Mouse (Mus musculus) gastrocnemius, postnatal 14 days (tissue): ENCODE results near the gene Swt1. TPM values are rescaled to one million over a fixed set of nuclear protein-coding genes. Genes with fewer than 3 reads are reported as not detected.
"Not testable (repeated sequence)": the region's sequence is repeated elsewhere in the genome, so short reads cannot be mapped to it uniquely, and the experiment has no call there.

Experiments used
- DNase-seq: peaks from one replicate; pipeline ENCODE4 v3.0.0; 2021; ENCODE audit warnings: mixed read lengths
- intact Hi-C: fragments of 180-260 bp; cut with DNase I; formaldehyde crosslinking; loops from one replicate; pipeline ENCODE4 v1.15.1; 2025; ENCODE audit warnings: low total_unique reads
- long read RNA-seq, 2 experiments: library from polyadenylated mRNA; stranded (forward); transcript quantifications; one replicate each; pipeline ENCODE4 v2.0.0; 2021
- total RNA-seq, 2 experiments: library from RNA; stranded (reverse); gene quantifications; 2 replicates each; pipeline ENCODE4 v1.2.3; 2021

The Swt1 gene
- 1 to 10 TPM; 4.6 to 8.1 TPM for total RNA-seq
- long read RNA-seq, experiment 1, partial matches to known transcripts: 0 of 5 reads
- long read RNA-seq, experiment 1, other reads (novel, unspliced or antisense): 3 of 5 reads
- long read RNA-seq, experiment 2, transcript Swt1-201 (20 exons, 3,688 nt): major isoform, 6 of 10 reads
- long read RNA-seq, experiment 2, partial matches to known transcripts: 2 of 10 reads
- long read RNA-seq, experiment 2, other reads (novel, unspliced or antisense): 2 of 10 reads

DNA sequence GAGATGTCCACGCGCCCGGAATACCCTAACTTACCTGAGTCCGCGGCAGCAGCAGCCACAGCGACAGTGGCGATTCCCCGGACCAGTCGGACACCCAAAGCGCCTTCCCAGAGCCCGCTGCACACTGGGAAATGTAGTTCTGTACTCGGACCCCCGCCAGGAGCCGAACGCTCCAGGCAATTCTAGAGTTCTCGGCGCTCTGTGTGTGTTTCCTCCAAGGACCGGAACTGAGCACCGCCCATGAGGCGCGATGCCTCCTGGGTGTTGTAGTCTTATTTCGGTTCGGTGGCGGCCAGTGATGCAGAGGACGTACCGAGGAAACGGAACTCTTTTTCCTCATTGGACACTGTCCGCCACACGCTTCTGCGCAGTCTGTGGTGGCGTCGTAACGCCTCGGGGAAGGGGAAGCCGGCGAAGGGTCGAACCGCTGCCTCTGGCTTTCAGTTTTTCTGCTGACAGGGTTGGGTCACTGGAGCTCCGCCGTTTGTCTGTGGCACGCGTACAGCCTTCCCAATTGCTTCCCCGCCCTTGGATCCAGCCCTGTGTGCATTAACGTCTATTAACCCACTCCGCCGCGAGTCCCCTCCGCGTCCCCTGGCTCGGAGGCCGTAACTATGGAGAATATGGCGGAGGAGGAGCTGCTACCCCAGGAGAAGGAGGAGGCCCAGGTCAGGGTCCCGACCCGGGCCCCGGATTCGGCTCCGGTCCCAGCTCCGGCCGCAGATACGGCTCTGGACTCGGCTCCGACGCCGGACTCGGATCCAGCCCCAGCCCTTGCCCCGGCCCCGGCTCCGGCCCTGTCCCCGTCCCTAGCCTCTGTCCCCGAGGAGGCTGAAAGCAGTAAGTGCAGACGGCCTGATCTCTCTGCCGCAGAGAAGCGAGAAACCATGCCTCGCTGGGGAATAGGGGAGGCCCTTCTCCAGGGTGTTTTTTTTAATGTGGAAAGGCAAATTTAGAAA lies at the start of gene Swt1, which contains the start of gene Trmt1l:
Swt1 (minus strand) TSS at position 193 of the 959 bp plus-strand sequence.
Trmt1l (plus strand) TSS at position 280 of the 959 bp plus-strand sequence.
- peak; percentile 98 for DNase-seq
- intact Hi-C loops: no loop called here

DNA sequence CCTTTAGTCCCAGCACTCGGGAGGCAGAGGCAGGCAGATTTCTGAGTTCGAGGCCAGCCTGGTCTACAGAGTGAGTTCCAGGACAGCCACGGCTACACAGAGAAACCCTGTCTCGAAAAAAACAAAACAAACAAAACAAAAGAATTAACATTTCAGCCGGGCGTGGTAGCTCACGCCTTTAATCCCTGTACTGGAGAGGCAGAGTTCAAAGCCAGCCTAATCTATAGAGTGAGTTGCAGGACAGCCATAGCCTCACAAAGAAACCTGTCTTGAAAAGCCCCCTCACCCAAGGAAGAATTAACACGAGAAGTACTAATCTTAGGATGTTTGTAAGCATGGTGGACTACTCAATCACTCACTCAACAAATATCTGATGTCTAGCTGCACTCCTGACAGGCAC lies 44.1 kb upstream of the Swt1 start:
- DNase-seq, intact Hi-C loops: not testable (repeated sequence)

DNA sequence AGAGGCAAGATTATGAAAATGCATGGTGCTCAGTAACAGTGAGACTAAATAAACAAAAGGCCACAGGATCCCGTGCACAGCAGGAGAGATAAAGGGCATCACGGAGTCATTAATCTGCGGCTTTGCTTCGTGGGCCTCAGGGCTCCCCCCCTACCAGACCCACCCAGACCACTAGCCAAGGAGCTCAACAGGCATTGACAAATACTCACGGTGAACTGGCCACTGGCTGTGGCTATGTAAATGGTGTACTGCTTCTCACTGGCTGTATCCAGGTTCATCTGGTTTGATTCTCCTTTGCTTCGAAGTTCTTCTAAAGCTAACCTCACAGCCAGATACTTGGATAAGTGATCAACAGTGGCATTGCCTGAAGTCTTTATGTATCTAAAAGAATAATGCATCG lies 43.2 kb upstream of the Swt1 start:
- intact Hi-C loops: no loop called here
- no peak for DNase-seq

DNA sequence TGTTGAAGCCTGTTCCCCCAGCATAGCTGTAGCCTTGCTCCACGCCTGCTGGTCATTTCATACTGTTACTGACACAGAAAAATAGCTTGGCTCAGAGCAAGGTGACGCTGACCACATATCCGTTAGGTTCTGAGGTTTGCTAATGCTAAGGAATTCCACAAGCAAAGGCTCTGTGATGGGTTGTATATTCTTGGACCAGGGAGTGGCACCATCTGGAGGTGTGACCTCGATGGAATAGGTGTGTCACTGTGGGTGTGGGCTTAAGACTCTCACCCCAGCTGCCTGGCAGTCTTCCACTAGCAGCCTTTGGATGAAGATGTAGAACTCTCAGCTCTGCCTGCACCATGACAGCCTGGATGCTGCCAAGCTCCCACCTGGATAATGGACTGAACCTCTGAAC lies 38.3 kb upstream of the Swt1 start:
- intact Hi-C loops: no loop called here
- no peak for DNase-seq

DNA sequence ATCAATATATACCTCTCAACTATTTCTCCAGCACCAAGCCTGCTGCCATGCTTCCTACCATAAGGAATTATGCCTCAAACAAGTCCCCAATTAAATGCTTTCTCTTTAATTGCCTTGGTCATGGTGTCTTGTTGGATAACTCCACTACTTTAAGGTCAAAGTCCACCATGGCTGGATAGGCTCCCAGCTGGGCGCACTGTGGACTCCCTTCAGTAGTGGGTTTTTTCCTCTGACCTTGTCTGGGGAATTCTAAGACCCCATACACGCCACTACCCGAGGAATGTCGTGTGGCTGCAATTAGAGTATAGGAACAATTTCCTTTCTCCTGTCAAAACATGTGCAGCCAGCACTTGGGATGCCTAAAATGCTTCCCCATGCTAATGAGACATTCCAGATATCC lies 36.7 kb upstream of the Swt1 start:
- intact Hi-C loops: no loop called here
- no peak for DNase-seq

DNA sequence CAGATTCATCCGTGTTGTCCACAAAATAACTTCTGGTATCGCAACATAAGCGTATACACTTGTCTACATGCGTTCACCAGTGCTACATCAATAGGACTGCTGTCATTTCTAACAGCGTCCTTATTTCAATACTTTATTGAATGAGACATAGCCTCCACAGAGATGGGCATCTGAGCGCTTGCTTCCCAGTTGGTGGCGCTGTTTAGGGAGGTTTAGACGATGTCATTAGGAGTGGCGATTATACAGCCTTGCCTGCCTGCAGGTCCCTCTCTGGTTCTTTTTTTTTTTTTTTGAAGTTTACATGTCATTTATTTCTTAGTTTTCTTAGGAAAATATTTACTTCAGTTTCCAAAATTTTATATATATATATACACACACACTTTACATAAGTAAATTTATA lies 33.0 kb upstream of the Swt1 start:
- intact Hi-C loops: no loop called here
- DNase-seq: no peak

DNA sequence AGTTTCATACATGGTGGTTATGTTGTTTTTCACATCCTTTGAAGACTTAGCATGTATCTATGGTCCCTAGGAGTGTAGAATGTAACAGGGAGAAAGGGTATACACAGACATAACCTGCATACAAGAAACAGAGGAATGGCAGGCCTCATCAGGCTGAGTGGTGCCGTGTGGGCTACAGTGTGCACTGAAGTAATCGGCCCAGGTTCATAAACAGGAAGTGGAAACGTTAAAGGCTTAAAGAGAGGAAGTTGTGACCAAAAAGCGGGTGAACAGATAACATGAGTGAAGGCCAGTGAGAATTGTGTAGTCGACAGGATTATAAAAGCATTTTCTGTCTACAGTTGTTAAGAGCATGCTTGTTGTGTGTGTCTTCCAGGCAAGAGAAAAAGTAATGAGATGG lies 28.8 kb upstream of the Swt1 start:
- DNase-seq: no peak
- intact Hi-C loops: no loop called here

DNA sequence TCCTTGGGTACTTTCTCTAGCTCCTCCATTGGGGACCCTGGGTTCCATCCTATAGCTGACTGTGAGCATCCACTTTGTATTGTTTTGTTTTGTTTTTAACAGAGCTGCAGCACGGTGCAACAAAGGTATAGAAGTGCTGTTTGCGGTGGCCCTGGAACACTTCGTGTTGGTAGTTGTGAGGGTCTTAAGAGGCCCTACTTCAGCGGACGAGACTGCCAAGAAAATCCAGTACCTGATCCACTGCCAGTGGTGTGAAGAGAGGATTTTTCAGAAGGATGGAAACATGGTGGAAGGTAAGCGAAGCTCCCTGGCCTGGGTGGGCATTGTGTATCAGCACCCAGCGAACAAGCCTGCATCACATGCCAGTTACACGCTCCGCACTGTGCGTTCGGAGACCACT lies 23.7 kb upstream of the Swt1 start:
- intact Hi-C loops: no loop called here
- no peak for DNase-seq

DNA sequence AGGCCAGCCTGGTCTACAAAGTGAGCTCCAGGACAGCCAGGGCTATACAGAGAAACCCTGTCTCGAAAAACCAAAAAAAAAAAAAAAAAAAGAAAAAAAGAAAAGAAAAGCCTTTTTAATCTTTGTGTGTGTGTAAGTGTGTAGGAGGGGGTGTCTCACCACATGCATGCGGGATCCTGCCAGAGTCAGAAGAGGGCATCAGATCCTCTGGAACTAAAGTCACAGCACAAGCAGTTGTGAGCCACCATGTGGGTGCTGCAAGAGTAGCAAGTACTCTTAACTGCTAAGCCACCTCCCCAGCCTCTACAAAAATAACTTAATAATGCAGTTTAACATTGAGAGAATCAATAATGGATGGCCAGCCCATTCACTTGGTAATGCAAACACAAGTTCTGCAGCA lies 22.6 kb upstream of the Swt1 start:
- DNase-seq: no peak
- intact Hi-C loops: no loop called here

DNA sequence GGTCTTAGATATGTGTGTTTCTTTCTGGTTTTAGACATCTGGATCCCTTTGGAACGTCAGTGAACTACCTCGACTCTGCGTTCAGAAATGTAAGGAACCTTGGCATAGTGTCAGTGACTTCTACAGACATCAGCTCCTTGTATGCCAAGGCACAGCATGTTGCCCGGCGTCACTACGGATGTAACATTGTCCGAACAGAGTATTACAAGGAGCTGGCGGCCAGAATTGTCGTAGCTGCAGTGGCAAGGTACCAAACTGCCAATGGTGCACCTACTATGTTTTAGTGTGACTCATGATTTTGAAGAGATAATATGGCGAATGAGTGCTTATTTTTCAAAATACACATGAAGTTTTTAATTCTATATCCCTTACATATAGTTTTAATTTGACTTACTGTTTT lies 21.6 kb upstream of the Swt1 start:
- intact Hi-C loops: no loop called here

DNA sequence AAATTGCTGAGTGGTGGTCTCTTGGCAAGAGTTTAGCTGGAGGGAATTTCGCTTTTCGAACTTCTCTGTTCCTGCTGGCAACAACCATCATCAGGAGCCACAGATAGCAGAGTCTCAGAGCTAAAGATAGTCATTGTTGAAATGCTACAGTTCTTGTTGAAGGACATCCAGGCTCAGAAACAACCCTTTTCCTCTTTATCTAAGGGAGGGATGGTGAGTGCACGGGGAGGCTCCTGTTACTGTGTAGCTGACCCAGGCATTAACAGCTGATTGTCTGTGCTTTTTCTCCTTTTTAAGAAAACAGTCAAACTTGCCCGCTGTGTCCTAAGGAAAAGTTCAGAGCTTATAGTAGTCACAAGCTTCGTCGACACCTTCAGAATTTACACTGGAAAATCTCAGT lies 7.2 kb upstream of the Swt1 start:
- intact Hi-C loops: no loop called here

More for the DNA sequence above, 21.6 kb upstream of the Swt1 start:
- no peak for DNase-seq

DNA sequence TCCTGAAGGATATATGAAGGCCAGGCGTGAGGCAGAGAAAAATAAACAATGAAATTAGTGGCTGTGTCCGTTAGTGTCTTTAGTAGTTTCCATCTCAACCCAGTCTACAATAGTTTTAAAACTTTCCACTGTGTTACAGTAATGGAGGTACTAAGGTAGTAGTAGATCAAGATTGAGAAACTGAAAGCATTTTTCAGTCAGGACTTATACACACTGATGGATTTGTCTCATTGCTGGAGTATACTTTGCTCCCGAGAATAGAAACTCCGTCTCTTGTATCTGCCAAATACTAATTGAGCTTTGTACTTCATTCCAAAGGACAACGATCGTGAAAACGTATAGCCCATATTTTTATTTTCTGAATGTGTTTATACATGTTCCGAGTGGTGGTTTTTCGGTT lies 1.1 kb upstream of the Swt1 start:
- DNase-seq: no peak
- intact Hi-C loops: no loop called here

More for the DNA sequence above, 7.2 kb upstream of the Swt1 start:
- no peak for DNase-seq

DNA sequence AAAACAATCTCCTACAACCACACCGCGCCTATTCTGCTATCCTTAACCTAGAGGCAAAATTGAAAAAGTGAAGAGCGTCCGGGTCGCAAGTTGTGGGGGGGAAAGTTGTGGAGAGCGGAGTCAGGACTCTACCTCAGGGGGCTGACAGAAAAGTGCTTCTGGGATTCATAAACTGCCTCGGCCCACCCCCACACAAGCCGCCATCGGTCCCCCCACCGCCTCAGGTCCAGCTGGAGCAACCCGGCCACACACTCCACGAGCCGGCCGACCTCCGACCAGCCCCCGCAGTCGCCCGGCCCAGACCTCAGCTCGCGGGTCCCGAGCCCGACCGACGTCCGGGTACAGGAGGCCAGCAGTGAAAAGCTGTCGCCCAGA lies 380 bp downstream of the Swt1 start:
- no peak for DNase-seq
- intact Hi-C loops: no loop called here

DNA sequence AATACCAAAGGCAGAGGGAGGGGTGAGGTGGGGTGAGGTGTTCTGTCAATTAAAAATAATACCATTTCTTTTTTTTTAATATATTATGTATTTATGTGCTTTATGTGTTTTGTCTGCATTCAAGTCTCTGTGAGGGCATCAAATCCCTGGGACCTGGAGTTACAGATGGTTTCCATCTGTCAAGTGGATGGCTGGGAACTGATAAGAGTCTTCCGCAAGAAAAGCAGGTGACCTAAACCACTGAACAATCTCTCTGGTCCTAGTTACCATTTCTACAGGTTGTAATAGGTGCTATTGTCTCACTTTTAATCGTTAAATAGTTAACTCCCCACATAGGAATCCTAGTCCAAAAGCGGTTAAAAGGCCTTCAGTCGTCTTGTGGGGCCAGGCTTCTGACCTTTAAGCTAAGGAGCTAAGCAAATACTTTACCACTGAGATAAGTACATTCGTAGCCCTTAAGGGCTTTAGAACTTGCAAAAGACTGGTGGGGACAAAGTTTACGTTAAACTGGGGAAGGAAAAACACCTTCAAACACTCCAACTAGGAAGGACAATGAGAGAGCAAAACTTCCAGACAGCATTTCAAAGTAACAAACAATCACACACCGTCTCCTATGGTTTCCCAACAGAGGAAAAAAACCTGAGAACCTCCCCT lies 1.2 kb downstream of the Swt1 start:
- no peak for DNase-seq
- intact Hi-C loops: no loop called here

DNA sequence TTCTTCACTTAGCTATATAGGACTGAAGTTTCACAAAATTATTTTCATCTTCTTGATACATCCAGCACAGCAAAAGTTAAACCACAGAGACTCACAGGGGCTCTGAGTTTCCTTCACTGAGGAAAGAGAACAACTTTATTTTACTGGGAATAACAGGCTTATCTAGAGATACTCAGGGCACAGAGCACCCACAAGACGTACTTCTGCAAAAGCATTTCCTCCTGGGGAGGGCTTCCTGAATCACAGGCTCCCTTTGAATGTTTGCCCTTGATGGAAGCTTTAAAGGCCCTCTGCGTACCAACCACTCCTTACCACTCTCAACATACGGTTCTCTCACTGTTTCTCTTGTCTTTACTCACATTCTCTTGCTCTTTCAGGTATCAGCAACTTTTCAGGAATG lies 6.1 kb downstream of the Swt1 start:
- no peak for DNase-seq
- intact Hi-C loops: no loop called here

DNA sequence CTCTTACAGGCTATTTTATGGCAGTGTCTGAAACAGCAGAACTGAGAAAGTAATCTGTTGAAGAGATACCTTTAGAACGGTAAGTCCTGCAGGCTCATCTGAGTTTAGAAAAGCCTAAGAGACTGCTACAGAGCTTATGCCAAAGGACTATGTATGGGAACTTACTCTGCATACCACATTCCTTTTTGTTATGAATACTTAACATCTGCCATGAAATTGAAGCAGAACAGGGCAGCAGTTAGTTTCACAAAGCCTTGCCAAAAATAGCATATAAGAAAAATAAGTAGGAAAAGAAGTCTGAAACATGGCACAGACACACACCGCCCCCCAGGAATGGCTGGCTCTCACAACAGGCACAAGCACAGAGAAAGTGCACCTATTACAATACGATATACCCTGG lies 18.4 kb downstream of the Swt1 start:
- intact Hi-C loops: no loop called here
- no peak for DNase-seq

DNA sequence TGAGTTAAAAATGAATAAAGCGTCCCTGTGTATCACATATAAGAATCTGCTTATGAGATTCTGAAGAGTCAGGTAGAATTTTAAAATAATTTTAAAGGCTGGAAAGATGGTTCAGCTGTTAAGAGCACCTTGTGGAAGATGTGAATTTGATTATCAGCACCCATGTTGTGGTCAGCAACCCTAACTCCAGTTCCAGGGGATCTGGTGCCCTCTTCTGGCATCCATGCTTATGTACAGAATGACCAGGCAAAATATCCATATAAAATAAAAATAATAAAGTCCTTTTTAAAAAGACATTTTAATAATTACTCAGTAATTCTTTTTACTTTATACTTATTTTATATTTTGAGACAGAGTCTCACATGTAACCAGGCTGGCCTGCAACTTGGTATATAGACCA lies 38.2 kb downstream of the Swt1 start:
- no peak for DNase-seq
- intact Hi-C loops: no loop called here

DNA sequence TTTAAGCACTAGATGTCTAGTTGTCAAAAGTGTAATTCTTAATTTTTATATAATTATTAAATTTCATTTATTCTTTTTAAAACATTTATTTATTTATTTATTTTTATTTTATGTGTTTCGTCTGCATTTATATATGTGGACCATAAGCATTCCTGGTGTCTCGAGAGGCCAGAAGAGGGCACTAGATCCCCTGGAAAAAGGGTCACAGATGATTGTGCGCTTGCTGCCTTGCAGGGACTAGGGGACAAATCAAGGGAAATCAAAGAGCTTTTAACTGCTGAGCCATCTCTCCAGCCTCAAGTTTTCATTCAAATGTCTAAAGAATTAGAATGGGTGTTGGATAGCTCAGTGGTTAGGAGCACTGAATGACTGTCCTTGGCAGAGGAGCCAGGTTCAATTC lies 50.9 kb downstream of the Swt1 start:
- no peak for DNase-seq
- intact Hi-C loops: no loop called here

DNA sequence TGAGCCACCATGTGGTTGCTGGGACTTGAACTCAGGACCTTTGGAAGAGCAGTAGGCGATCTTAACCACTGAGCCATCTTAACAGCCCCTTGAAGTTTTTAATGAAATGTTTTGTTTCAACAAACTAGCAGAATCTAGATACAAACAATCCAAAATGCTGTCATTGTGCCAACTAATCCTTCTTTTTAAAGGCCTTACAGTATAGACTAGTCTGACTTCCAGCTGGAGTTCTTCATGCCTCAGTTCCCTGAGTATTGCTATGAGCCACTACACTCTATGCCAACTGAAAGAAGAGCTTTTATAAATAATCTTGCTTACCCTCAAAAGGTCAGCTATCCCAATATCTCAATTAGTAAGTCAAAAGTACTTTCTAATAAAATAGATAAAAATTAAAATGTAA lies 55.4 kb downstream of the Swt1 start:
- no peak for DNase-seq
- intact Hi-C loops: no loop called here

DNA sequence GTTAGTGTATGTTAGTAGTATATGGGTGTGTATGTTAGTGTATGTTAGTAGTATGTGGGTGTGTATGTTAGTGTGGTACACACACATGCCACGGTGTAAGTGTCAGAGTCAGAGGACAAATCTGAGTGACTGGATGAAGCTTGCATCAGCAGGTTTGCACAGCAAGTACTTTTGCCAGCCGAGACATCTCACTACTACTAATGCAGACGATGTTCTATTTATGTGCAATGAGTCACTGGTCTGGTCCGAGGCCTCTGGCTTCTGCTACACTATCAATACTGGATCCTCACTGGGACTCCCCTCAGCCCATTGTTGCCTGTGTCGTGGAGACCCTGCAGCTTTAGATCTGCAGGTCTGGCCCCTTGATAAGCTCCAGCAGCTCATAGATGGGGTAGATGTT lies 56.7 kb downstream of the Swt1 start:
- DNase-seq: no peak
- intact Hi-C loops: no loop called here

DNA sequence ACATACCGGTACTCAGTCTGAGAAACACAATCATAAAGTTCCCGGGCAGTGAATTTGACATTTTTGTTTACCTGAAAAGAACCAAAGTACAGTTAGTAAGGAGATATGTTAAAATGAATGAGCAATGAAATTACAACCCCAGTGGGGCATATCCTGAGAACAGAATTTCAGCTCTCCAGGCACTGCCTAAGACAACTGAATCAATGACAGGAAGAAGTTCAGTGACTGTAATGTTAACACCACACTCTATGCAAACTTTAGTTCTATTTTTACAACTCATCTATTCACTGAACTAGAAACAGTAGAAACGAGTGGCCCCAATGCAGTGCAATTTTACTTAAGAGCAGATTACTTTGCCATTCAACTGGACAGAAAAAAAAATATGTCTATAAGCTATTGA lies 57.7 kb downstream of the Swt1 start:
- no peak for DNase-seq
- intact Hi-C loops: no loop called here
